Mouse (Mus musculus): ENCODE data around the gene Enpp3. TPM values are rescaled to one million over a fixed set of nuclear protein-coding genes. Genes with fewer than 3 reads are reported as not detected.

The Enpp3 gene
- polyA plus RNA-seq, 1 experiment from 2014 or later = 4.2 TPM

- 22% methylated on average over 2 of the region's 2 CpGs for WGBS
- no peak for TF ChIP-seq CTCF (IDR thresholded peaks at IDR 0.05; ENCODE audit: low read depth)
- no peak for ATAC-seq (ENCODE audit: insufficient read depth)
Observed at GRCm38 (mm10) chr10:24841998-24842397, 625 bp downstream of the Enpp3 start.

GRCm38 (mm10) chr10:24840795-24841194 is 1.8 kb downstream of the Enpp3 start:
- Histone ChIP-seq H3K4me2 (no peak overlapping the region), H3K9me3 (ENCODE audit: low read depth, low read length) (no peaks in the 10 kb centered on the region), H3K9ac (no peak overlapping the region), H3K27me3 (ENCODE audit: insufficient read depth, low read length) (no peaks in the 10 kb centered on the region), H3K4me3 (ENCODE audit: low read depth, low read length) (no peak overlapping the region), H3K36me3 (ENCODE audit: insufficient read depth) (no peaks in the 10 kb centered on the region), H3K4me1 (ENCODE audit: insufficient read depth) (no peaks in the 10 kb centered on the region), H3K27ac (ENCODE audit: low read depth) (no peak overlapping the region)
- 94% methylated on average over 4 of the region's 4 CpGs for WGBS
- DNase-seq (no peak), ATAC-seq (ENCODE audit: insufficient read depth) (no peak)
- TF ChIP-seq CTCF (IDR thresholded peaks at IDR 0.05; ENCODE audit: low read depth) = no peak

More at GRCm38 (mm10) chr10:24841998-24842397, 625 bp downstream of the Enpp3 start:
- H3K4me2 ChIP-seq = no peak overlapping the region
- no peak overlapping the region for H3K27ac ChIP-seq (ENCODE audit: low read depth)
- H3K4me3 ChIP-seq (ENCODE audit: low read depth, low read length) = no peak overlapping the region
- no peaks in the 10 kb centered on the region for H3K27me3 ChIP-seq (ENCODE audit: insufficient read depth, low read length)
- H3K36me3 ChIP-seq (ENCODE audit: insufficient read depth) = no peaks in the 10 kb centered on the region
- no peaks in the 10 kb centered on the region for H3K4me1 ChIP-seq (ENCODE audit: insufficient read depth)
- no peak overlapping the region for H3K9ac ChIP-seq
- no peak for DNase-seq
- H3K9me3 ChIP-seq (ENCODE audit: low read depth, low read length) = no peaks in the 10 kb centered on the region

GRCm38 (mm10) chr10:24836366-24837038 is 6.1 kb downstream of the Enpp3 start:
- Histone ChIP-seq H3K4me3 (ENCODE audit: low read depth, low read length) (peak overlapping the region; percentile 1; the same call in 1 of the 2 replicates), H3K9me3 (ENCODE audit: low read depth, low read length) (no peaks in the 10 kb centered on the region), H3K4me2 (peak overlapping the region; percentile 48), H3K27ac (ENCODE audit: low read depth) (peak overlapping the region; percentile 70), H3K4me1 (ENCODE audit: insufficient read depth) (peaks cover 3% of the 10 kb centered on the region; the same call in 1 of the 2 replicates), H3K36me3 (ENCODE audit: insufficient read depth) (no peaks in the 10 kb centered on the region), H3K9ac (no peak overlapping the region), H3K27me3 (ENCODE audit: insufficient read depth, low read length) (no peaks in the 10 kb centered on the region)
- 42% methylated on average over 4 of the region's 4 CpGs for WGBS
- DNase-seq (peak; percentile 39), ATAC-seq (ENCODE audit: insufficient read depth) (peak; percentile 38; the same call in 1 of the 2 replicates)
- TF ChIP-seq CTCF (IDR thresholded peaks at IDR 0.05; ENCODE audit: low read depth) = no peak

GRCm38 (mm10) chr10:24835702-24836342 is 6.8 kb downstream of the Enpp3 start:
- H3K9me3 ChIP-seq (ENCODE audit: low read depth, low read length) = no peaks in the 10 kb centered on the region
- 9% methylated on average over 12 of the region's 12 CpGs for WGBS

GRCm38 (mm10) chr10:24834634-24835371 is 7.8 kb downstream of the Enpp3 start:
- H3K4me1 ChIP-seq (ENCODE audit: insufficient read depth) = peaks cover 3% of the 10 kb centered on the region; the same call in 1 of the 2 replicates
- H3K9me3 ChIP-seq (ENCODE audit: low read depth, low read length) = no peaks in the 10 kb centered on the region
- no peak for TF ChIP-seq CTCF (IDR thresholded peaks at IDR 0.05; ENCODE audit: low read depth)
- DNase-seq = peak; percentile 44
- H3K27me3 ChIP-seq (ENCODE audit: insufficient read depth, low read length) = no peaks in the 10 kb centered on the region
- H3K4me2 ChIP-seq = peak overlapping the region; percentile 48
- H3K4me3 ChIP-seq (ENCODE audit: low read depth, low read length) = no peak overlapping the region
- H3K36me3 ChIP-seq (ENCODE audit: insufficient read depth) = no peaks in the 10 kb centered on the region
- WGBS = 6% methylated on average over 4 of the region's 4 CpGs
- no peak for ATAC-seq (ENCODE audit: insufficient read depth)
- H3K27ac ChIP-seq (ENCODE audit: low read depth) = no peak overlapping the region
- H3K9ac ChIP-seq = no peak overlapping the region

More at GRCm38 (mm10) chr10:24835702-24836342, 6.8 kb downstream of the Enpp3 start:
- Histone ChIP-seq H3K4me2 (peak overlapping the region; percentile 48), H3K4me1 (ENCODE audit: insufficient read depth) (peaks cover 3% of the 10 kb centered on the region; the same call in 1 of the 2 replicates), H3K9ac (peak overlapping the region; percentile 27), H3K4me3 (ENCODE audit: low read depth, low read length) (peak overlapping the region; percentile 1; the same call in 1 of the 2 replicates), H3K27me3 (ENCODE audit: insufficient read depth, low read length) (no peaks in the 10 kb centered on the region), H3K36me3 (ENCODE audit: insufficient read depth) (no peaks in the 10 kb centered on the region), H3K27ac (ENCODE audit: low read depth) (peak overlapping the region; percentile 70)
- ATAC-seq (ENCODE audit: insufficient read depth) (peak; percentile 60; the same call in 1 of the 2 replicates), DNase-seq (peak; percentile 70)
- TF ChIP-seq CTCF (IDR thresholded peaks at IDR 0.05; ENCODE audit: low read depth) = no peak

- Histone ChIP-seq H3K27ac (ENCODE audit: low read depth) (no peak overlapping the region), H3K4me2 (no peak overlapping the region), H3K27me3 (ENCODE audit: insufficient read depth, low read length) (no peaks in the 10 kb centered on the region), H3K4me3 (ENCODE audit: low read depth, low read length) (no peak overlapping the region), H3K36me3 (ENCODE audit: insufficient read depth) (no peaks in the 10 kb centered on the region), H3K9me3 (ENCODE audit: low read depth, low read length) (no peaks in the 10 kb centered on the region), H3K4me1 (ENCODE audit: insufficient read depth) (peaks cover 3% of the 10 kb centered on the region; the same call in 1 of the 2 replicates), H3K9ac (no peak overlapping the region)
- 90% methylated on average over 9 of the region's 9 CpGs for WGBS
- TF ChIP-seq CTCF (IDR thresholded peaks at IDR 0.05; ENCODE audit: low read depth) = no peak
- DNase-seq (no peak), ATAC-seq (ENCODE audit: insufficient read depth) (no peak)
Observed at GRCm38 (mm10) chr10:24832306-24832705, 10.3 kb downstream of the Enpp3 start.

All from lung, embryonic 14.5 days (tissue).